Comparison of ENCODE assay signal across 17 mouse cellular contexts in the genomic region with DNA sequence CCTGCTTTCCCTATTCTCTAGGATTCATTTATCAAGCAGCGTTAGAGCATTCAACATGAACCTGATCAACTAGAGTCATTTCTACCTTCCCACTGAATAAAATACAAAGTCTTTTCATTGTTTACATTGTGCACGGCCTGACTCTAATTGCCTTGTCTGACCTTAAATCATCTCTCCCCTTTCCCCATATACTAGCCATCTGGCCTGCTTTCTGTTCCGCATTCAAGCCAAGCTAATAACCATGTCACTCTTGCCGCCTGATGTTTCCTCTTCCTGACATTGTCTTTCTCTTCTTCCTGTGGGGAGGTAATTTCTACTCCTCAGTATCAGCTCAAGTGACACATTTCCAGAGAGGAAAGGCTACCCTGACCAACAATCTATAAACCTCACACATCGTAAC. TPM values are rescaled to one million over a fixed set of nuclear protein-coding genes. Genes with fewer than 3 reads are reported as not detected.
A peak's percentile ranks its signal among the peaks of the same experiment; 100 is the strongest.
DNase-seq lines count a peak whose midpoint lies in the region; ATAC-seq lines count a peak whose summit lies in the region.
"Had no signal": no experiment of that assay in that cellular context is flagged by ENCODE, and none has a peak within 500 bp of the region (broad histone marks: within the 10 kb centered on the region; RNA-seq: fewer than 3 reads in every experiment).

No protein-coding gene starts in this region.

- no peak overlapping the region for H3K4me3 ChIP-seq in neural tube, embryonic 11.5 days (ENCODE audit: low read depth, low read length)
- no peak overlapping the region for H3K4me3 ChIP-seq in macrophage (ENCODE audit: inconsistent target)
- H3K4me3 ChIP-seq: embryonic facial prominence, embryonic 13.5 days; heart, embryonic 13.5 days; kidney, embryonic 15.5 days; limb, embryonic 15.5 days had no signal

- intact Hi-C loops in heart, postnatal 25 days (cut with DNase I): no loop called here

- H3K9me3 ChIP-seq in neural tube, embryonic 11.5 days (ENCODE audit: control insufficient read depth, low read length): no peaks in the 10 kb centered on the region
- H3K9me3 ChIP-seq: embryonic facial prominence, embryonic 13.5 days; heart, embryonic 13.5 days; kidney, embryonic 15.5 days; limb, embryonic 15.5 days had no signal

- peak; percentile 93 for DNase-seq in heart, adult 11 months
- no peak for DNase-seq in heart, postnatal 25 days (ENCODE audit: low spot score)
- DNase-seq in neural tube, embryonic 11.5 days (ENCODE audit: low spot score): no peak
- DNase-seq in neural tube, embryonic 10.5 days (ENCODE audit: extremely low spot score, low spot score): no peak
- peak; percentile 5 for DNase-seq in retina, postnatal 1 day
- no peak for DNase-seq in frontal cortex, adult 2 months (ENCODE audit: extremely low spot score in 1 of 2, low spot score in 1 of 2)
- DNase-seq: adrenal gland, postnatal 10 days; layer of hippocampus, adult 9-11 months had no signal

- 54% methylated on average over 5 of the region's 5 CpGs for WGBS in neural tube, embryonic 11.5 days
- WGBS in macrophage (ENCODE audit: missing documents): 31% methylated on average over 5 of the region's 5 CpGs

- H3K27ac ChIP-seq in neural tube, embryonic 11.5 days (ENCODE audit: low read depth, low read length): no peak overlapping the region
- peak overlapping the region; percentile 85 for H3K27ac ChIP-seq in macrophage
- H3K27ac ChIP-seq: embryonic facial prominence, embryonic 13.5 days; heart, embryonic 13.5 days; kidney, embryonic 15.5 days; limb, embryonic 15.5 days had no signal

- peaks cover 90% of the 10 kb centered on the region for H3K79me2 ChIP-seq in macrophage (ENCODE audit: inconsistent target)

- H3K27me3 ChIP-seq in neural tube, embryonic 11.5 days (ENCODE audit: control insufficient read depth, insufficient read depth, low read length): 0 out of 2 replicates have a peak, but pooled peaks cover 2% of the 10 kb centered on the region

- H3K9ac ChIP-seq in neural tube, embryonic 11.5 days (ENCODE audit: low read length): no peak overlapping the region
- H3K9ac ChIP-seq: embryonic facial prominence, embryonic 13.5 days; heart, embryonic 13.5 days; kidney, embryonic 15.5 days; limb, embryonic 15.5 days had no signal

- ATAC-seq in neural tube, embryonic 11.5 days (ENCODE audit: insufficient read depth, low FRiP score, low TSS enrichment): peak; percentile 73
- ATAC-seq in frontal cortex, adult (ENCODE audit: low TSS enrichment): no peak
- ATAC-seq: inflammation-experienced regulatory T-cells, adult 6 months; midbrain, embryonic 16.5 days had no signal

- H3K4me1 ChIP-seq in neural tube, embryonic 11.5 days (ENCODE audit: control insufficient read depth, insufficient read depth, low read length): no peaks in the 10 kb centered on the region
- H3K4me1 ChIP-seq: embryonic facial prominence, embryonic 13.5 days; kidney, embryonic 15.5 days; limb, embryonic 15.5 days had no signal

- no peaks in the 10 kb centered on the region for H3K36me3 ChIP-seq in neural tube, embryonic 11.5 days (ENCODE audit: control insufficient read depth, insufficient read depth, low read length)
- no peaks in the 10 kb centered on the region for H3K36me3 ChIP-seq in macrophage (ENCODE audit: inconsistent target)
- H3K36me3 ChIP-seq: embryonic facial prominence, embryonic 13.5 days; heart, embryonic 13.5 days; kidney, embryonic 15.5 days; limb, embryonic 15.5 days had no signal

- H3K4me2 ChIP-seq in neural tube, embryonic 11.5 days (ENCODE audit: low read depth): no peak overlapping the region
- H3K4me2 ChIP-seq: embryonic facial prominence, embryonic 13.5 days; heart, embryonic 13.5 days; kidney, embryonic 15.5 days; limb, embryonic 15.5 days had no signal

RNA-seq across cellular contexts. Expression of gene Tlr7, which starts 14.6 kb away (rescaled TPM):
- 1 to 10 TPM; 1.7 to 1.8 TPM for total RNA-seq in heart, postnatal 25 days (2021)
- polyA plus RNA-seq in neural tube, embryonic 11.5 days (2014; fragmentation: Nextera tagmentation; extraction: Ambion mirVana): 0.49 and 0.65 TPM in 2 replicates
- total RNA-seq in macrophage (2018; cell fraction: chromatin; rRNA removed): 100 to 1,000 TPM in 17 of 26 experiments, 10 to 100 TPM in 9; 41.0 to 220 (median 109) TPM
- 100 to 1,000 TPM; 183 to 319 (median 254) TPM for total RNA-seq in macrophage (2018; cell fraction: cytosol; rRNA removed)
- total RNA-seq in macrophage (2018; cell fraction: nucleus; rRNA removed): 100 to 1,000 TPM; 121 to 443 (median 275) TPM
- polyA plus RNA-seq in macrophage (2018): 111 to 271 TPM (median 167 TPM) in 3 replicates
- polyA plus RNA-seq in frontal cortex, adult 2 months (2012; rRNA removed): 1.2 and 1.8 TPM in 2 replicates

RNA-seq across cellular contexts. Expression of gene Tlr8, which starts 51.6 kb away (rescaled TPM):
- 1 to 10 TPM; 2.3 to 2.8 TPM for total RNA-seq in heart, postnatal 25 days (2021)
- polyA plus RNA-seq in neural tube, embryonic 11.5 days (2014; fragmentation: Nextera tagmentation; extraction: Ambion mirVana): 0.29 and 0.42 TPM in 2 replicates
- total RNA-seq in macrophage (2018; cell fraction: chromatin; rRNA removed): 100 to 1,000 TPM in 13 of 26 experiments, 10 to 100 TPM in 13; 22.2 to 193 (median 106) TPM
- total RNA-seq in macrophage (2018; cell fraction: cytosol; rRNA removed): 100 to 1,000 TPM; 132 to 286 (median 191) TPM
- 100 to 1,000 TPM in 25 of 26 experiments, 10 to 100 TPM in 1; 76.6 to 287 (median 194) TPM for total RNA-seq in macrophage (2018; cell fraction: nucleus; rRNA removed)
- 125 to 202 TPM (median 165 TPM) in 3 replicates for polyA plus RNA-seq in macrophage (2018)
- polyA plus RNA-seq in frontal cortex, adult 2 months (2012; rRNA removed): 0.08 and 0.24 TPM in 2 replicates
- total RNA-seq: ES-E14 had no signal
- polyA plus RNA-seq: midbrain, embryonic 16.5 days had no signal

Comparison
In these comparisons a context has a peak if more than half of its experiments do, and no peak if none do; other contexts are left out.
1. DNase-seq: peak in heart, adult 11 months (single experiment) and retina, postnatal 1 day (single experiment); none in heart, postnatal 25 days (single experiment), neural tube, embryonic 11.5 days (single experiment), neural tube, embryonic 10.5 days (single experiment) and frontal cortex, adult 2 months (0 of 2).
2. RNA of gene Tlr7, which starts 14.6 kb away (polyA plus RNA-seq): 111 to 271 TPM in macrophage; 1.2 to 1.8 TPM in frontal cortex, adult 2 months and 0.49 to 0.65 TPM in neural tube, embryonic 11.5 days; every median in the first group is over 10 times any median in the second.
3. RNA of gene Tlr8, which starts 51.6 kb away (polyA plus RNA-seq): 125 to 202 TPM in macrophage; 0.29 to 0.42 TPM in neural tube, embryonic 11.5 days and 0.08 to 0.24 TPM in frontal cortex, adult 2 months; every median in the first group is over 10 times any median in the second.